Mouse (Mus musculus) limb, embryonic 14.5 days (tissue): ENCODE results near the gene Mef2a. TPM values are rescaled to one million over a fixed set of nuclear protein-coding genes. Genes with fewer than 3 reads are reported as not detected.

Experiments
- ATAC-seq: fragments of 200-750 bp; cut with Nextera tagmentation; 2 replicates; pipeline ENCODE4 v1.8.0; 2017; ENCODE audit warnings: low read depth, moderate number of reproducible peaks, moderate TSS enrichment; ENCODE audit not compliant: low FRiP score
- DNase-seq: peaks from one replicate; pipeline ENCODE4 v3.0.0-alpha.2; 2015; ENCODE audit warnings: low spot score
- H3K27ac ChIP-seq: fragments of 300-500 bp; sonication (generic); replicated peaks from 2 replicates; pipeline ENCODE4 v1.5.1; 2014; ENCODE audit warnings: low read depth, mild to moderate bottlenecking, low read length, moderate library complexity, mixed read lengths
- H3K27me3 ChIP-seq: fragments of 300-500 bp; sonication (generic); 2 replicates; pipeline ENCODE4 v1.6.1; 2014; ENCODE audit warnings: low read length, mixed read lengths; ENCODE audit not compliant: control insufficient read depth, insufficient read depth
- H3K36me3 ChIP-seq: fragments of 300-500 bp; sonication (generic); 2 replicates; pipeline ENCODE4 v1.6.1; 2014; ENCODE audit warnings: mild to moderate bottlenecking, low read length, moderate library complexity, mixed read lengths; ENCODE audit not compliant: control insufficient read depth, insufficient read depth
- H3K4me1 ChIP-seq: fragments of 300-500 bp; sonication (generic); 2 replicates; pipeline ENCODE4 v1.6.1; 2014; ENCODE audit warnings: antibody characterized with exemption, low read length, mixed read lengths; ENCODE audit not compliant: control insufficient read depth, insufficient read depth
- H3K4me2 ChIP-seq: fragments of 300-500 bp; sonication (generic); replicated peaks from 2 replicates; pipeline ENCODE4 v1.6.1; 2014; ENCODE audit warnings: low read depth, mild to moderate bottlenecking, low read length, moderate library complexity; ENCODE audit not compliant: severe bottlenecking
- H3K4me3 ChIP-seq: fragments of 300-500 bp; sonication (generic); replicated peaks from 2 replicates; pipeline ENCODE4 v1.5.1; 2014; ENCODE audit warnings: low read length
- H3K9ac ChIP-seq: fragments of 300-500 bp; sonication (generic); 2 replicates; pipeline ENCODE4 v1.6.1; 2014; ENCODE audit warnings: mild to moderate bottlenecking, low read depth, low read length, moderate library complexity; ENCODE audit not compliant: severe bottlenecking
- H3K9me3 ChIP-seq: fragments of 300-500 bp; sonication (generic); 2 replicates; pipeline ENCODE4 v1.6.1; 2016; ENCODE audit warnings: low read length; ENCODE audit not compliant: control insufficient read depth
- POLR2A ChIP-seq: fragments of 200-500 bp; IDR thresholded peaks from 2 replicates; pipeline ENCODE4 v1.8.0; 2012; ENCODE audit warnings: inconsistent platforms, mild to moderate bottlenecking, moderate library complexity, borderline replicate concordance; ENCODE audit not compliant: insufficient read depth, insufficient read length; ENCODE audit errors: extremely low read depth
- WGBS: fragments of 180-500 bp; shearing (Covaris S2); extraction: QIAGEN DNeasy Blood & Tissue Kit; methylation state at CpG from one replicate; pipeline ENCODE4 v1.1.7; 2014; 5-methylcytosine and 5-hydroxymethylcytosine counted together
- polyA plus RNA-seq, 2 experiments: library from polyadenylated mRNA; depleted of rRNA in 1 of 2; stranded (reverse) in 1 of 2; unstranded in 1 of 2; fragments of >200 nt; fragmentation: Nextera tagmentation in 1 of 2; extraction: Ambion mirVana in 1 of 2; gene quantifications; 2 replicates each; pipeline versions ENCODE4 v1.2.1 to v1.2.3; 2012 to 2014

Gene Mef2a
- polyA plus RNA-seq, 2 experiments, result 41.5 to 52.0 TPM

GRCm38 (mm10) chr7:67352989-67353388 is 19.7 kb downstream of the Mef2a start:
- Histone ChIP-seq H3K36me3 (peaks cover 7% of the 10 kb centered on the region; the same call in 1 of the 2 replicates), H3K4me2 (no peak overlapping the region), H3K4me1 (no peaks in the 10 kb centered on the region), H3K4me3 (no peak overlapping the region), H3K27me3 (no peaks in the 10 kb centered on the region), H3K27ac (no peak overlapping the region), H3K9ac (no peak overlapping the region), H3K9me3 (0 out of 2 replicates have a peak, but pooled peaks cover 7% of the 10 kb centered on the region)
- WGBS, result 74% methylated on average over 4 of the region's 4 CpGs
- ATAC-seq (no peak), DNase-seq (no peak)
- TF ChIP-seq POLR2A, result no peak

- H3K4me3 ChIP-seq, result no peak overlapping the region
- H3K9me3 ChIP-seq, result no peaks in the 10 kb centered on the region
- no peaks in the 10 kb centered on the region for H3K4me1 ChIP-seq
- H3K9ac ChIP-seq, result no peak overlapping the region
- H3K27ac ChIP-seq, result no peak overlapping the region
- ATAC-seq (no peak), DNase-seq (no peak)
- TF ChIP-seq POLR2A, result no peak
- 97% methylated on average over 1 of the region's 1 CpGs for WGBS
- H3K36me3 ChIP-seq, result peaks cover 4% of the 10 kb centered on the region; the same call in 1 of the 2 replicates
- no peak overlapping the region for H3K4me2 ChIP-seq
- H3K27me3 ChIP-seq, result no peaks in the 10 kb centered on the region
Measured at GRCm38 (mm10) chr7:67344443-67344842, 28.2 kb downstream of the Mef2a start.

GRCm38 (mm10) chr7:67342067-67342625 is 30.5 kb downstream of the Mef2a start:
- Histone ChIP-seq H3K27me3 (no peaks in the 10 kb centered on the region), H3K36me3 (peaks cover 3% of the 10 kb centered on the region; the same call in 1 of the 2 replicates), H3K9ac (no peak overlapping the region), H3K4me1 (no peaks in the 10 kb centered on the region), H3K9me3 (no peaks in the 10 kb centered on the region), H3K27ac (no peak overlapping the region), H3K4me2 (no peak overlapping the region), H3K4me3 (no peak overlapping the region)
- 85% methylated on average over 7 of the region's 7 CpGs for WGBS
- DNase-seq (no peak), ATAC-seq (no peak)
- TF ChIP-seq POLR2A, result no peak

GRCm38 (mm10) chr7:67320359-67320758 is 52.3 kb downstream of the Mef2a start:
- H3K9me3 ChIP-seq, result no peaks in the 10 kb centered on the region
- no peaks in the 10 kb centered on the region for H3K4me1 ChIP-seq
- no peak for ATAC-seq
- 81% methylated on average over 1 of the region's 1 CpGs for WGBS
- H3K4me3 ChIP-seq, result no peak overlapping the region
- H3K36me3 ChIP-seq, result no peaks in the 10 kb centered on the region
- no peak overlapping the region for H3K4me2 ChIP-seq
- no peak for TF ChIP-seq POLR2A
- H3K27ac ChIP-seq, result no peak overlapping the region
- H3K27me3 ChIP-seq, result no peaks in the 10 kb centered on the region
- no peak overlapping the region for H3K9ac ChIP-seq
- DNase-seq, result no peak

GRCm38 (mm10) chr7:67318697-67319096 is 54.0 kb downstream of the Mef2a start:
- no peak overlapping the region for H3K4me2 ChIP-seq
- H3K27ac ChIP-seq, result no peak overlapping the region
- TF ChIP-seq POLR2A, result no peak
- no peaks in the 10 kb centered on the region for H3K27me3 ChIP-seq
- H3K9ac ChIP-seq, result no peak overlapping the region
- DNase-seq (no peak), ATAC-seq (no peak)
- no peaks in the 10 kb centered on the region for H3K4me1 ChIP-seq
- H3K4me3 ChIP-seq, result no peak overlapping the region
- H3K9me3 ChIP-seq, result no peaks in the 10 kb centered on the region
- H3K36me3 ChIP-seq, result no peaks in the 10 kb centered on the region

GRCm38 (mm10) chr7:67313200-67313599 is 59.5 kb downstream of the Mef2a start:
- Histone ChIP-seq H3K36me3 (peaks cover 3% of the 10 kb centered on the region; the same call in 1 of the 2 replicates), H3K9me3 (no peaks in the 10 kb centered on the region), H3K9ac (no peak overlapping the region), H3K27ac (no peak overlapping the region), H3K4me1 (no peaks in the 10 kb centered on the region), H3K4me2 (no peak overlapping the region), H3K27me3 (no peaks in the 10 kb centered on the region), H3K4me3 (no peak overlapping the region)
- WGBS, result 94% methylated on average over 3 of the region's 3 CpGs
- TF ChIP-seq POLR2A, result no peak
- DNase-seq, result no peak
- ATAC-seq, result no peak
